Mouse (Mus musculus) gastrocnemius, postnatal 4 days (tissue): Measurements from ENCODE around the gene Mansc1. TPM values are rescaled to one million over a fixed set of nuclear protein-coding genes. Genes with fewer than 3 reads are reported as not detected.

ENCODE experiments used
- DNase-seq, 2 experiments: peaks; one replicate each; pipeline ENCODE4 v3.0.0; 2021 to 2022; ENCODE audit warnings: low spot score in 2 of 2, mixed read lengths in 2 of 2
- total RNA-seq, 2 experiments: library from RNA; stranded (reverse); gene quantifications; 2 replicates each; pipeline ENCODE4 v1.2.3; 2021

Mansc1 gene
- total RNA-seq, 2 experiments from 2014 or later = 3.8 to 4.1 TPM

DNA sequence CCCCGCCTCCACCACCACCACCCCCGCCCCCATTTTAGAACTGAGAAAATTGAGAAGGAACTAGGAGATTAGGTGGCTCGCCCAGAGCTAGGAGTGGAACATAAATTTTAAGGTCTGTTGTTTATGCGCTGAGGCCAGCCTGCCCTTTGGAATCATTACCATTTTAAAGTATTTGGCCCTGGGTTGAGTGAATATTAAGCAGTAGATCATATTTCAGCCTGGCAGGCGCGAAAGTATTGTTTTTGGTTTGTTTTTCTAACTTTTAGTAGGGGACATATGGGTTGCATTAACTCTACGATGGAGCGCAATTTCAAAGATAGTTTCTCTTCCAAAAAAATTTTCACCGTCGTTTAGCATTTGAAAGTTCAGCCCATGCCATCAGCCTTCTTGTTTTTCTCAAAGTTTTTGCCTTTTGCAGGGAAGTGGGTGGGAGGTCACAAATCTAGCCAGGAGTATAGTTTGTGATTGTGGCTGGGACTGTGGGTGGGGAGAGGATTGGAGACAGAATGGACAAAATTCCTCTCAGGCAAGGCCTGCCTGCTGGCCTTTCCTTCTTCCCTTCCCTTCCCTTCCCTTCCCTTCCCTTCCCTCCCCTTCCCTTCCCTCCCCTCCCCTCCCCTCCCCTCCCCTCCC lies 29.8 kb downstream of the Mansc1 start:
- DNase-seq = peak in 1 of 2 experiments; percentile 19

DNA sequence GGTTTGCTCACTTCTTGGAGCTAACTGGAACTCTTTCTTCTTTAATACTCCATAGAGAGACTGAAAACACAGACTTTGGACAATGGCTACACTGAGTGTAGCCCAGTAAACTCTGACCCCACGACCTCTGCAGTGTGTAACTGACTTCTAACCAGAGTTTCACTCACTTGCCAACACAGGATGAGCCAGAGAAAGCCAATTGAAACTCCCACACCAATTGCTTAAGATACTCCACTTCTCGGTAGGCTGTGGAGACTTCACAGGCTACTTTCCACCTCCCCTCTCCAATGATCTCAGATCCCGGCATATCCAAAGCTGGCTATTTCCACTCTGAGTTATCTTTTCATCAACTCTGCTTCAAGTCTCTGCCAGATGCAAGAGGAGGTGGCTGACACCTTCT lies 30.5 kb downstream of the Mansc1 start:
- DNase-seq = no peak

DNA sequence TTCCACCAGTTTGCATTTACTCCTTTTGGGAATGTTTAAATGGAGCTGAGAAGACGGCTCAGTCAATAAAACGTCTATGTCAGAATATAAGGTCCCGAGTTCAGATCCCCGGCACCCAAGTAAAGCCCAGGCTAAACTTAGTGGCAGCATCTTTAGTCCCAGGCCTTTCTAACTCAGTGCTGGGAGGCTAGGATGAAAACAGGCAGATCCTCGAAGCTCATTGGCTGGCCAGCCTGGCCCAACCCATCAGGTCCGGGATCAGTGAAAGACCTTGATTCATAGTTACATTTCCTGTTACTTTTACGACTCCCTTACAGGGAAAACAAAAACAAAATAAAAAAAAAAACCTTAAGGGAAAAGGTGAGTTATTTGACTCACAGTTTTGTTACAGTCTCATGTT lies 31.2 kb downstream of the Mansc1 start:
- no peak for DNase-seq

DNA sequence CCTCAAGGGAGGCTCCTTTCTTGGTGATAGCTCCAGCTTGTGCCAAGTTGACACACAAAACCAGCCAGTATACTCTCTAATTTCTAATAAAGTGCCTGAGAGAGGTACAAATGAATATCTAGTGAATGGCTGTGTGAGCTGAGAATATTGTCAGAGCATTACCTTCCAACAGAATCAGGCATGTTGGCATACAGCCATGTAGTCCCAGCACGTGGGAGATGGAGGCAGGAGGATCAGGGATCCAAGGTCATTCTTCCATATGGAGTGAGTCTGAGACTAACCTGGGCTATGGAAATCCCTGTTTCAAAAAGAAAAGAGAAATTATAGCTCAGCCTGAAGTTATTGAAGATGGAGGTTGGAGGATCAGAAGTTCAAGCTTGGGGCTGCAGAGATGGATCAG lies 33.0 kb downstream of the Mansc1 start:
- no peak for DNase-seq

DNA sequence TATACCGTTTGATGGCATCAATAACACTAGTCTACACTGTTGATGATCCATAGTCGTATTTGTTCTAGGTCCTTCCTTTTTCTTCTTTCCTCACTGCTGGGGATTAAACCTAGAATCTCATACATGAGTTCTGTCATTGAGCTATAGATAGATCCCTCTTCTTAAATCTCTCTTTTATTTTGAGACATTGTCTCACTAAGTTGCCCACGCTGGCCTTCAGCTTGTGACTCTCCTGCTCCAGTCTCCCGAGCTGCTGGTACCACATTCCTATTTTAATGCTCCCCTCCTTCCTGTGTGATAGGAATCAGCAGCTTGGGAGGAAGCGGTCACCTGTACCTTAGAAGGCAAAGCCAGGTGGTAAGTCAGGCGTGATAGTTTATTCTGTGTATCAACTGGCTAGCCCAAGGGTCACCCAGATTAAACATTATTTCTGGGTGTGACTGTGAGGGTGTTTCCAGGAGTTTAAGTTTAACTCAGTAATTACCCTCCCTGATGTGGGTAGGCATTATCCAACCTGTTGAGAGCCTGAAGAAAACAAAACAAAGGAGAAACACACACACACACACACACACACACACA lies 34.5 kb downstream of the Mansc1 start:
- DNase-seq = no peak

DNA sequence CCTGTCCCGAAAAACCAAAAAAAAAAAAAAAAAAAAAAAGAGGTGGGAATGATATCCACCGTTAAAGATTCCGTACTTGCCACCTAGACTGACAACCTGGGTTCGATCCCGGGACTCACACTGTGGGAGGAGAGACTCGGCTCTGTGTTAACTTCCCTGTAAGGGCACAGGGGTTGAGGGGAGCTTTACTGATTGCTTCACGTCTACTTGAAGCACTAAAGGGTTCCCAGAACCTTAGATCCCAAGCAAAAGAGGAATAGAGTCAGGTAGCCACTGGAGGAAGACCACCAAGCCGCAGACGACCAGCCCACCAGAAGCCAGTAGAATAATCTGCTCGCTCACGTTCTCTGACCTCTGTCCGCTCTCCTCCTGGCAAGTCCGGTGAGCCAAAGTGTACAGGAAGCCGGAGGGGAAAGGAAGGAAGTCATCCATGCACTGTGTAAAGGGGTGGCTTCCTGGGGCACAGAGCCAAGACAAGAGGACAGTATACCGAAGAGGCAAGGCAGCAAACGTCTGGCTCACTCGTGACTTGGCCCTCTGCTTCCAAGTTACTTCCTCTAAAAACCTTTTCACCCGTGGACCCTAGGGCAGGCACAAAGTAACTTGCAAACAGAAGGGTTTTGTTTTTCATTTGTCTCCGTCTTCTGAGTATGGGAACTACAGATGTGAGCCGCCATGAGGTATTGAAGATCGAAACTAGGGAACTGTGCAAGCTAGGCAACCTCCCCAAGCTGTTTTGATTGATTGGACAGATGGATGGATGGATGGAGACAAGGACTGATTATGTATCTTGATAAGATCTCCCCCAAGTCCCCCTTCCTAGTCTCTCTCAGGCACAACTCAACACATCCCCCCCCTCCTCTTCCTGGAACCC lies 37.5 kb downstream of the Mansc1 start:
- DNase-seq = peak in 1 of 2 experiments; percentile 30

DNA sequence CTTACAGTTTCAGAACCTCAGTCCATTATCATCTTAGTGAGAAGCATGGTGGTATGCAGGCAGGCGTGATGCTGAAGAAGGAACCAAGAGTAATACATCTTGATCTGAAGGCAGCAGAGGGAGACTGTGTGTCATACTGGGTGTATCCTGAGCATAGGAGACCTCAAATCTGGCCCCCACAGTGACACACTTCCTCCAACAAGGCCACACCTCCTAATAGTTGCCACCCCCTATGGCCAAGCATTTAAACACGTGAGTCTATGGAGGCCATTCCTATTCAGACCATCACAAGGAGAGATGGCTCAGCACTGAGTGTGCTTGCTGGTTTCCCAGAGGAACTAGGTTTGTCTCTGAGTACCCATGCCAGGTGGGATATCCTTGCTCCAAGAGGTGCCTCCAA lies 40.7 kb downstream of the Mansc1 start:
- DNase-seq = no peak

DNA sequence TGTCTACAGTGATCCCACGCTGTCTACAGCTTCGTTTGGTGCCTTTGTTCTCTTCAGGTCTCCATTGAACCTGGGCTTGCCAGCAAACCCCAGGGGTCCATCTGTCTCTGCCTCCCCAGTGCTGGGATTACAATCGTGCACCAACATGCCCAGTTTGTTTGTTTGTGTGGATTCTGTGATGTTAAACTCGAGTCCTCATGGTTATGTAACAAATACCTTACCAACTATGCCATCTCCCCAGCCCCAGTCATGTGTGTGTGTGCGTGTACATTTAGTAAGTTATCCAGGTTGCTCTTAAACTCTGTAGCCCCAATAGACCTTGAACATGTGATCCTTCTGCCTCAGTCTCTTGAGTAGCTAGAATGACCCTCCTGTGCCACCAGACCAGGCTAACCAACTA lies 46.0 kb downstream of the Mansc1 start:
- no peak for DNase-seq

DNA sequence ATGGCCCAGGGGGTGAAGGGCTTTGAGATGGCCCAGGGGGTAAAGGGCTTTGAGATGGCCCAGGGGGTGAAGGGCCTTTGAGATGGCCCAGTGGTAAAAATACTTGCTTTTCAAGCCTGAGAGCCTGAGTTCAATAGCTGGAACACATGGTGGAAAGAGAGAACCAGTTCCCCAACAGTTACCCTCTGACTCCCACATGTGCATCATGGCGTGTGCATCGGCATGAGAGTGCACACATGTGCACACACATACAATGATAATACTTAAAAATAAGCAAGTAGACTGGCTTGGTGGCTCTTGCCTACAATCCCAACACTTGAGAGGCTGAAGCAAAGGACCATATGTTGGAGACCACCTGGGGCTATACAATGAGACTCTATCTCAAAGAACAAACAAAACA lies 47.7 kb downstream of the Mansc1 start:
- DNase-seq = no peak

DNA sequence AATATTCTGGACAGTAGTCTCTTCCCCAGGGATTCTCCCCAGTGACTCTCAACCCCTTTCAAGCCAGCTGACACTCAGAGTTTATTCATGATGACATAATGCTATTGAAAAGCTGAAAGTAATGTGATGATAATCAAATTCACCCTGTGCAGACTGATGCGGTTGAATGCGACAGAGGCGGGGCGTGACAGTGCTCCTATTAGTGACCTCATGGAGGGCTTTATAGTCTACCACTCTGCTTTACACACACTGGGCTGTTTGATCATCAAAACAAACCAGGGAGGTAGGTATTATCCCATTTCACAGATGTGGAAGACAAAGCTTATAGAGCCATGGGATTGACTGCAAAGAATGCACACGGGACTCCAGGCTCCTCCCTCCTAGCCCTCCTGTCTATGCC lies 50.2 kb downstream of the Mansc1 start:
- DNase-seq = no peak

DNA sequence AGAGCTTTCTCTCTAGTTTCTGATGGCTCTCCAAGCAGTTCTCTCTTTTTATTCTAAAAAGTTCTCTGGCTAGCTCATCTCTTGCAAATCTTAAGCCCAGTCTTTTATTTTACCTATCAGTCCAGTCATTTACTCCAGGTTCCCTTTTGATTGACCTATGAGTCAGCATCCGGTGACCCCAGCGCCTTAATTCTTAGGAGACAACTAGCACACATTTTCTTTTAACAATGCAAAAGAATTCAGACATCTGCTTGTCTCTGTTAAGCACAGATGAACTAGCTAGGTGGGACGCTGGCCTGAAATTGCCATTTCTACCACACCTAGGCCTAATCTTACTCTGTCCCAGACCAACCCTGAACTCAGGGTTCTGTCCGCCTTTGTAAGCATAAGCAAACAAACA lies 52.8 kb downstream of the Mansc1 start:
- no peak for DNase-seq

DNA sequence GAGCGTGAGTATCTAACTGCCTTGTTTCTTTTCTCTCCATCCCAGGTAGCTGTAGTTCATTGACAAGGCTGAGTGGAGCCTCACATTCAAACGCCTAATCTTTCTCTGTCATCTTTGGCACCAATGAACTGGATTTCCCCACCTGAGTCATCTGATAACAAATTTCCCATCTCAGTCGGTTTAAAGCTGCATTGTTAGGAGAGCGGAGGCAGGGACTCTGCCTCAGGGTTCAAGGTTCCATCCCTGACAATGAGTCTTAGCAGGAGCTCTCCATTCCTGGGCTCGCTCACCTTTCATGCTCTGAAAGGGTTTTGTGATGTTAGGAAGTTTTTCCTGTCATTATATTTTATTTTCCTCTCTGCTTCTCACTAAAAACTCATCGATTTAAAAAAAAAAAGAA lies 54.2 kb downstream of the Mansc1 start:
- no peak for DNase-seq

DNA sequence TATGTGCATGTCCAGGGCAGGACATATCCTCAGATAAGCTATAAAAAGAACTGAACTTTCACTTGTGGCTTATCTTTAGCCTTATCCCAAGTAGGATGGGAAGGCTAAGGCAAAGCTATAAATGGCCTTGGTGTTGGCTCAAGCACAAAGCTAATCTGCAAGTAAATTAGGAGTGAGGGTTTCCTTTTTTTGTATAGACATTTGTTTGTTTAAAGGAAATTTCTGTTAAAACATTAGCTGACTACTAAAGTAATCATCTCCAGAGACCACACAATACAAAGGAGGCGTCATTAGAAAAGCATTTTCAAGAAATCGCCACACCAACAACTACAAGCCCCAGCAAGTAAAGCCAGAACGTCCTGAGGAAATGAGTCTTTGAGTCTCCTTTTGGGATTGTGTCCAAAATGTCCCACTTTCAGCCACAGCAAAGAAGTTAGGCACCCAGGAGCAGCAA lies 57.0 kb downstream of the Mansc1 start:
- no peak for DNase-seq

DNA sequence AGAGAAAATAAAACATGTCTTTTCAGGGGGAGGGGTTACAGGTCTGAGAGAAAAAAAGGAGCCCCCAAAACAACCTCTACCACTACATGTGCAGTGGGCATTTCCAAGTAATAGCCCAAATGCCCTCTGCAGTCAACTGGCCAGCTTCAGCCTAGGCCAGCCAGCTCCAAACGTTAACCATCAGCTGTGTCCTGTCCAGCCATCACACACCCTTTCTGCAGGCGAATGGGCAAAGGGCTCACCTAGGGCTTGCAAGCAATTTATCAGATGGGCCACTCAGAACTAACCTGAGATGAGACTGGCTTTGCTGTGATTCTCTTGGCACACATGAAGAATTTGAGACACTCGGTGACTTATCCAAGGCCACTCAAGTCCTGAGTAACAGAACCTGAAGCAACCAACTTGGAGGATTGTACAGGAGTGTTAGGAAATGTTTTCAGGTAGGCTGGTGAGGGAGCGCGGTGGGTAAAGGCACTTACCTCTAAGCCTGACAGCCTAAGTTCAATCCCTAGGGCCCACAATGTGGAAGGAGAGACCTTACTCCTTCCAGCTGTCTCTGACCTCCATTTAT lies 64.2 kb downstream of the Mansc1 start:
- no peak for DNase-seq

DNA sequence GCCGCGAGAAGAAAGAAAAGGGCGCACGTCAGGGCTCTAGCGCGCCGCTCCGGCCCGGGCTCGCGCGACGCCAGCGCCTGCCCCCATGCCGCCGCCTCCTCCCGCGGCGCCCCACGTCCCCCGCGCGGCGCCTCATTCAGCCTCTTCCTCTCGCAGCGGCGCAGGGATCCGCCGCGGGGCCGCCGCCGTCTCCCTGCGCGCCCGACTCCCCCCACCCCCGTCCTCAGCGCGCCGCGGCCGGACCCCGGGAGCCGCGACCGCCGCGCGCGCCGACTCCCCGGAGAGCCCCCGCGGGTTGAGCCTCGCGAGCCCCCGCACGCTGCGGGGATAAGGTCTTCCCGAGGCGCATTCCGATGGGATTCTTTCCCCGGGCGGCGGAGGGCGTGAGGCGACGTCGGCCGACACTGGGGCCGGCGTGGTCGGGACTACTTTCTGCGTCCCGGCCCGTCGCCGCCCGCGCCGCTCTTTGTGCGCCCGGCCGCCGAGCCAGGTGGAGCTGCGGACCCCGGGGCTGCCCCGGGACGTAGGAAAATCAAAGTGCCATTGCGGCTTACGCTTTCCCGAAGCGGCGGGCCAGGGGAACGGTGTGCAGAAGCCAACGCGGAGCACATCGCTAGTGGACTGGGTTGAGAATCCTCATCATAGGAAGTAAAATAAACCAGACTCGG lies 65.3 kb downstream of the Mansc1 start, which contains the start of gene Lrp6:
Gene Lrp6, minus strand, starts transcription at position 148 of the 668 bp plus-strand sequence.
- peak; percentile 83 to 86 for DNase-seq

DNA sequence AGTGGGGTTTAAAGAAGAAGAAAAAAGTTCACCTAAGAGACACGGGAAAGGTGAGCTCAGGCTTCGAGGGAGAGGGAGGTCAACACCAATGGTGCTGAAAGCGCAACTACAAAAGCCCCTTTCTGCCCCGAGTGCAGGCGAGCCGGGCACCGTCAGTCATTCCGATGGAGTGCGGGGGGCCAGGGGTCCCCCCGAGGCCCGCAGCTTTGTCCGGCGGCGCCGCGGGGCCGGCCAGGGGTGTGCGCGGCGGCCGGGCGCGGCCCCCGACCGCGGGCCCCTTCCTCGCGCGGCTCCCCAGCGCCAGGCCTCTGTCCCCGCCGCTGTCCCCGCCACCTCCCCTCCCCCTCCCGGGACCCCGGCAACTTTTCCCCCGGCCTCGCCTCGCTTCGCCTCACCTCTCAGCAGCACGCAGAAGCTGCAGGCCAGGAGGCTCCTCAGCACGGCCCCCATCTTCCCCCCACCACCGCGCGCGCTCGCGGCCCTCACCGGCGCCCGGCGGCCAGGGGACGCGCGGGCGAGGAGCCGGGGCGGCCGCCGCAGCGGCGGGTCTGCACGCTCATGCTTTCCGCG lies 66.0 kb downstream of the Mansc1 start:
- DNase-seq = peak in 1 of 2 experiments; percentile 15

DNA sequence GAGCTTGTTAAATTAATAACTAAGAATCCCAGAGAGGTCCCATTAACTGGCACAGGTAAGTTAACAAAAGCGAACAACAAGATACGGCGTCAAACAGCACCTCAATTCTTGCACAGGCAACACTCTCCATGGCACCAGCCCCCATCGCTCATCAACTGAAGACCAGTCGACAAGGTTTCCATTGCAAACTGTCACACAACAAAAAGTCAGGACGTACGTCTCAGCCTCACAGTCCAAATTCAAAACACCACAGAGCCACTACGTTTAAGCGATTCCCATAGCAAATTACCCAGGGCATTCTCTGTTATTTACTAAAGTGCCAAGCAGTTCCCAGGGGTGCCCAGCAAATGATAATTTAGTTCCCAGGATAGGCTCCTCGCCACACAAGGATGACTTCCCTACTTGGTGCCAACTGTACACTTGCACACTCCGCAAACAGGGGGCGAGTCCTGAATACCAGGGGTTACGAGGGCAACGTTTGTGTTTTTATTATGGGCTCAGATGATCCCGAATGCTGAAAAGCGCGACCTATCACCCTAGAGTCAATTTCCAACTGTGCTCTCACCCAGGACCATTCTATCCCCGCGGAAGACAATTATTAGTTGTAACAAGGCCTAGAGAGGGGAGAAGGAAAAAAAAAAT lies 66.6 kb downstream of the Mansc1 start:
- no peak for DNase-seq

DNA sequence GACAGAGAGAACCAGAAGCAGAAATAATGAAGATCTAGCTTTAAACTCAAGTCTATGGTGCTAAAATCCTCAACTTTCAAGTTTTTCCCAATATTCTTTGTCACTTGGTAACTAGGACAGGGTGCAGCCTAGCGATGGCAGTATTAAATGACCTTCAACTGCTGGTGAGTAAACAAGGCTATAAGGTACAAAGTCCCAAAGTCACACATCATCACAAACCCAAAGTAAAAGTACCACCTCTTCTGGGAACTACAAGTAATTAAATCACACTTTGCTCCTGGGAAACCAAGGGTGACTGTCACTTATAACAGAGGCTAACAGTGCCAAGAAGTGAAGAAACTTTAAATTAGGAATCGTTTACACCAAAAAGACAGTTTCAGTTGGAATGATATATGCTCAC lies 67.7 kb downstream of the Mansc1 start:
- DNase-seq = no peak

DNA sequence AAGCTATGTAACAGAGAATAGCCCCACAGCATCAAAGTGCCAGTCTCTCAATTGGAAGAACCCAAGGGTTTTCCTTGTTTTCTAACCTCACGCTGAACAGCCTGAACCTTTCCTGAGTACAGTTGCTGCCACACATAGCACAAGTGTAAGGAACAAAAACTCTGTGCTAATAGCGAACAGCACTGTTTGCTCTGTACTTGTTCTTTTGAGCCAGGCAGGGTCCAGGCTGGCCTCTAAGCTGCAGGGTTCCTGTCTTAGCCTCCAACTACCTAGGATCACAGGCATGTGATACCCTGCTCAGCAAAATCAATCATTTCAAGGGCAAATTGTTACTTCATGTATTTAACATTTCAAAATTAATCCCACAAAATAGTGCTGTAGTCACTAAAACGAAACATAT lies 72.7 kb downstream of the Mansc1 start:
- DNase-seq = no peak
